Mouse (Mus musculus): ENCODE measurements around the gene Doc2g. TPM values are rescaled to one million over a fixed set of nuclear protein-coding genes. Genes with fewer than 3 reads are reported as not detected.

Doc2g gene
- polyA plus RNA-seq, 1 experiment: 2.5 TPM

- H3K27me3 ChIP-seq (ENCODE audit: control insufficient read depth, insufficient read depth, insufficient read length): no peaks in the 10 kb centered on the region
- no peaks in the 10 kb centered on the region for H3K79me2 ChIP-seq (ENCODE audit: control insufficient read depth, insufficient read depth)
- no peak overlapping the region for H3K4me3 ChIP-seq
- TF ChIP-seq MAX (IDR thresholded peaks at IDR 0.05; ENCODE audit: low read depth) (no peak), POLR2A (IDR thresholded peaks at IDR 0.05; ENCODE audit: insufficient read length, low read depth) (no peak), TCF12 (IDR thresholded peaks at IDR 0.05; ENCODE audit: insufficient read depth, poor library complexity, severe bottlenecking) (no peak), REST (IDR thresholded peaks at IDR 0.05; ENCODE audit: insufficient read depth, insufficient read length) (no peak), MYOD1 (IDR thresholded peaks at IDR 0.05; ENCODE audit: control insufficient read depth in 1 of 3, insufficient read length in 2 of 3, low read depth in 2 of 3) (no peak), MYOG (IDR thresholded peaks at IDR 0.05; ENCODE audit: control insufficient read depth in 1 of 3, insufficient read depth in 1 of 3, insufficient read length in 2 of 3, low read depth in 2 of 3) (no peak), TCF3 (IDR thresholded peaks at IDR 0.05; ENCODE audit: insufficient read length, low read depth) (no peak), SRF (IDR thresholded peaks at IDR 0.05; ENCODE audit: control insufficient read depth, insufficient read length, low read depth) (no peak), POLR2AphosphoS2 (IDR thresholded peaks at IDR 0.05; ENCODE audit: insufficient read length, low read depth) (no peak), CEBPB (IDR thresholded peaks at IDR 0.05; ENCODE audit: insufficient read depth, poor library complexity, severe bottlenecking) (no peak), E2F4 (IDR thresholded peaks at IDR 0.05; ENCODE audit: insufficient read depth) (no peak), USF1 (IDR thresholded peaks at IDR 0.05; ENCODE audit: low read depth) (no peak)
- H3ac ChIP-seq (ENCODE audit: control insufficient read depth, insufficient read length): no peak overlapping the region
- H3K36me3 ChIP-seq (ENCODE audit: control insufficient read depth, insufficient read depth): no peaks in the 10 kb centered on the region
- H3K4me2 ChIP-seq (ENCODE audit: low read depth): no peak overlapping the region
Measured at GRCm38 (mm10) chr19:4051016-4051415, 47.9 kb downstream of the Doc2g start.

GRCm38 (mm10) chr19:4051741-4052515 is 48.8 kb downstream of the Doc2g start:
- H3K27me3 ChIP-seq (ENCODE audit: control insufficient read depth, insufficient read depth, insufficient read length): no peaks in the 10 kb centered on the region
- H3K4me3 ChIP-seq: no peak overlapping the region
- no peak overlapping the region for H3ac ChIP-seq (ENCODE audit: control insufficient read depth, insufficient read length)
- no peaks in the 10 kb centered on the region for H3K79me2 ChIP-seq (ENCODE audit: control insufficient read depth, insufficient read depth)
- no peak overlapping the region for H3K4me2 ChIP-seq (ENCODE audit: low read depth)
- no peaks in the 10 kb centered on the region for H3K36me3 ChIP-seq (ENCODE audit: control insufficient read depth, insufficient read depth)
- TF ChIP-seq TCF12 (IDR thresholded peaks at IDR 0.05; ENCODE audit: insufficient read depth, poor library complexity, severe bottlenecking): no peak
- TF ChIP-seq POLR2A (IDR thresholded peaks at IDR 0.05; ENCODE audit: insufficient read length, low read depth): no peak

- no peak overlapping the region for H3K4me2 ChIP-seq (ENCODE audit: low read depth)
- H3K4me3 ChIP-seq: no peak overlapping the region
- no peaks in the 10 kb centered on the region for H3K27me3 ChIP-seq (ENCODE audit: control insufficient read depth, insufficient read depth, insufficient read length)
- no peaks in the 10 kb centered on the region for H3K79me2 ChIP-seq (ENCODE audit: control insufficient read depth, insufficient read depth)
- TF ChIP-seq USF1 (IDR thresholded peaks at IDR 0.05; ENCODE audit: low read depth): no peak
- TF ChIP-seq REST (IDR thresholded peaks at IDR 0.05; ENCODE audit: insufficient read depth, insufficient read length): no peak
- TF ChIP-seq CEBPB (IDR thresholded peaks at IDR 0.05; ENCODE audit: insufficient read depth, poor library complexity, severe bottlenecking): no peak
- TF ChIP-seq E2F4 (IDR thresholded peaks at IDR 0.05; ENCODE audit: insufficient read depth): no peak
- no peak for TF ChIP-seq TCF3 (IDR thresholded peaks at IDR 0.05; ENCODE audit: insufficient read length, low read depth)
- no peak overlapping the region for H3ac ChIP-seq (ENCODE audit: control insufficient read depth, insufficient read length)
- H3K36me3 ChIP-seq (ENCODE audit: control insufficient read depth, insufficient read depth): no peaks in the 10 kb centered on the region
Measured at GRCm38 (mm10) chr19:4052516-4053030, 49.5 kb downstream of the Doc2g start.

- no peak overlapping the region for H3K4me2 ChIP-seq (ENCODE audit: low read depth)
- H3ac ChIP-seq (ENCODE audit: control insufficient read depth, insufficient read length): no peak overlapping the region
- H3K79me2 ChIP-seq (ENCODE audit: control insufficient read depth, insufficient read depth): no peaks in the 10 kb centered on the region
- H3K4me3 ChIP-seq: no peak overlapping the region
- no peaks in the 10 kb centered on the region for H3K27me3 ChIP-seq (ENCODE audit: control insufficient read depth, insufficient read depth, insufficient read length)
- H3K36me3 ChIP-seq (ENCODE audit: control insufficient read depth, insufficient read depth): no peaks in the 10 kb centered on the region
- no peak for TF ChIP-seq MAX (IDR thresholded peaks at IDR 0.05; ENCODE audit: low read depth)
- TF ChIP-seq MYOG (IDR thresholded peaks at IDR 0.05; ENCODE audit: control insufficient read depth in 1 of 3, insufficient read depth in 1 of 3, insufficient read length in 2 of 3, low read depth in 2 of 3): no peak
- no peak for TF ChIP-seq TCF12 (IDR thresholded peaks at IDR 0.05; ENCODE audit: insufficient read depth, poor library complexity, severe bottlenecking)
- TF ChIP-seq TCF3 (IDR thresholded peaks at IDR 0.05; ENCODE audit: insufficient read length, low read depth): no peak
- TF ChIP-seq E2F4 (IDR thresholded peaks at IDR 0.05; ENCODE audit: insufficient read depth): no peak
- TF ChIP-seq SRF (IDR thresholded peaks at IDR 0.05; ENCODE audit: control insufficient read depth, insufficient read length, low read depth): no peak
- TF ChIP-seq MYOD1 (IDR thresholded peaks at IDR 0.05; ENCODE audit: control insufficient read depth in 1 of 3, insufficient read length in 2 of 3, low read depth in 2 of 3): no peak
- no peak for TF ChIP-seq REST (IDR thresholded peaks at IDR 0.05; ENCODE audit: insufficient read depth, insufficient read length)
- TF ChIP-seq POLR2A (IDR thresholded peaks at IDR 0.05; ENCODE audit: insufficient read length, low read depth): no peak
- no peak for TF ChIP-seq USF1 (IDR thresholded peaks at IDR 0.05; ENCODE audit: low read depth)
- no peak for TF ChIP-seq POLR2AphosphoS2 (IDR thresholded peaks at IDR 0.05; ENCODE audit: insufficient read length, low read depth)
- no peak for TF ChIP-seq CEBPB (IDR thresholded peaks at IDR 0.05; ENCODE audit: insufficient read depth, poor library complexity, severe bottlenecking)
Measured at GRCm38 (mm10) chr19:4054613-4055012, 51.5 kb downstream of the Doc2g start.
